Mouse (Mus musculus): ENCODE results near the gene Sv2b. TPM values are rescaled to one million over a fixed set of nuclear protein-coding genes. Genes with fewer than 3 reads are reported as not detected.
"Not testable (repeated sequence)": the region's sequence is repeated elsewhere in the genome, so short reads cannot be mapped to it uniquely, and the experiment has no call there.

Gene Sv2b
- total RNA-seq (2015; ENCODE audit: low replicate concordance) (not detected in 2 replicates), total RNA-seq (2017; ENCODE audit: low replicate concordance) (not detected in 2 replicates)

DNA sequence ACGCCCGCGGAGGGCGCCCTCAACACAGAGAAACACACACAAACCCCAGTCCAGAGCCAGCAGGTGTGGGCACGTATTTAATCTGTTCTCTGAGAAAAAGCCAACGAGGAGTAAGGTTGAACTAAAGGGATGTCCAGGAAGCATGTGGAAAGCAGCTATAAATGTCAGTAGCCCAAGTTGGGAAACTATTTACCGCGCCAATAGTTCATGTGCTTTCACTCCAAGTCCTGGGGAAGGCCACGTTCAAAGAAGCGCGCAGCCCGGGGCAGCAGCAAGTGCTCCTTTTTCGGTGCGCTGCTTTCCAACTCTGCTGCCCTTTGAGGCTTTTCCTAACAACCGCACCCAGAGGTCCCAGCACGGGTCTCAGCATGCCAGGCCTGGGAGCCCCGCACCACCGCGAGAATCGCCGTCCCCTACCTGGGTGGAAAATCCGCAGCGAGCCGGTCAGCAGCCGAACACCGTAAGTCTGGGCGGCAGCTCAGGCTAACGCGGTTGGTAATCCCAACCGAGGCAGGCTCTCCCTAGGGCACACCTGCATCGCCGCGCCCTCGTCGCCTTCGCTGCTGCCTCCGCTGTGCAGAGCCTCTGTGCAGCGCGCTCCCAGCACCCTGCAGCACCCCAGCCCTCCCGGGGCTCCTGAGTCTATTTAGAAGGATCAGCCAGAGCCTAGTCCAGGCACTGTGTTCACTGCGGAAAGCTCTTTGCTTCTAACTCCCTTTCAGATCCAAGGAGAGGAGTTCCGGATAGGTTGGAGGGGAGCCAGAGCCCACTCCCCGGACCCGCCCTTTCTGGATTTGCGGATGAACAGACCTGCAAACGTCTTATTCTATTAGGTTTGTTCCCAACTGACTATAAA lies at the start of gene Sv2b:
TSS of gene Sv2b (minus strand) at position 806 of the 856 bp plus-strand sequence.
- no peak for ATAC-seq (replicated peaks; ENCODE audit: low FRiP score, poor library complexity, severe bottlenecking)

DNA sequence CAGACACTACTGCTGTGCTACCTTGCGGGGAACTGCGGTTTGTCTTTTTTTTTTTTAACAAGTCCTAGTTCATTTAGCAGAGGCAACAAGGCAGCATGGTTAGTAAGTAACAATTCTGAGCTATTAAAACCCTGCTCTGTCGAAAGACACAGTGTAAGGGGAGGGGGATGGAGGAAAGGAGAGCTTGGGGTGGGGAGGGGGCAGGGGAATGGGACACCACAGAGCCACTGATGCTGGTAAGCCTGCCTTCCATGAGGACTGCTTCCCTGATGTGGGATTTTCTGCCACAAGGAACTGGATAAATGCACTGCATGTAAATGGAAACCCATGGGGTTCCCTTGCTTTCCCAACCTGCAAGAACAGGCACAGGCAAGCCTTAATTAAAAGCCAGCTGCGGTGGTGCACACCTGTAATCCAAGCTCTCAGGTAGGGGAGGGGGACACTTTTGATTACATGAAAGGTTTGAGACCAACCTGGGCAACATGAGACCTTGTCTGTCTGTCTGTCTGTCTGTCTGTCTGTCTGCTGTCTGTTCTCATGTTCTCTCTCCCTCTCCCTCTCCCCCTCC lies 49.3 kb upstream of the Sv2b start:
- ATAC-seq (replicated peaks; ENCODE audit: low FRiP score, poor library complexity, severe bottlenecking): no peak

DNA sequence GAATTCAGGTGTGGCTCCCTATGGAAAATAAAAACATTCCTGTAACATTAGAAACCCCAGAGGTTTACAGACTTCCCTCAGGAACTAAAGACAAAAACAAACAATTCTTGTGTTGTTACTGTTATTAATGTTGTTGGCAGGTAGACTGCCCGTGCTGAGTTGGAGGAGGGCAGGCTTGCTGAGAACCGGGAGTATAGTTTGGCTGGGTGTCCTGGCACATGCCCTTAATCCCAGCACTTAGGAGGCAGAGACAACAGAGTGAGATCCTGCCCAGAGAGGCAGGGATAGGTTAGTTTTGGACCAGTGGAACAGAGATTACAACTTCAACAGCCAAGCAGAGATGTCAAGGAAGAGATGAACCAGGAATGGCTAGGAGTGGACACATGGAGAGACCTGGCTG lies 46.5 kb upstream of the Sv2b start:
- no peak for ATAC-seq (replicated peaks; ENCODE audit: low FRiP score, poor library complexity, severe bottlenecking)

DNA sequence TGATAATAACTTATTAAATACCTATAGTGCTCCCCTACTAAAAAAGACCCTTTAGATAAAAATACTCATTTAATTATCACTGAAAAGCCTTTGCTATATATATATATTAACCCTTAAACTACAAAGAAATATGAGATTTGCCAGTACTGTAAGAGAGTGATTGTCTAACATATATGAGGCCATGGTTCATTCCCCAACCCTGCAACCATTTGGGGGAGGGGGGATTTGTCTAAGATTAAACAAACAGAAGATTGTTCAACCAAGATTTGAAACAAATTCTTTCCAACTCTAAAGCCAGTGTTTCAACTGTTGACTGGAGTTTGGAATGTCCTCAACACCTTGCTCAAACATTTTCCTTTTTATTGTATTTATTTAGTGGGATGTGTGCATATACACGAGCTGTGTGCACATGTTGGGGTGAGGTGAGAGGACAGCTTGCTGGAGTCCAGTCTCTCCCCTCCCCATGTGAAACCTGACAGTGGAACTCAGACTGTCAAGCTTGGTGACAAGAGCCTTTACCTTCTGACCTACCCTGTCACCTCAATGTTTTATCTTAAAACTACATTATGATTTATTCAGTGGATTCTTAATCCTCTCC lies 43.8 kb upstream of the Sv2b start:
- ATAC-seq (replicated peaks; ENCODE audit: low FRiP score, poor library complexity, severe bottlenecking): no peak

GRCm38 (mm10) chr7:75350172-75350571 lies 41.1 kb upstream of the Sv2b start:
- ATAC-seq (replicated peaks; ENCODE audit: low FRiP score, poor library complexity, severe bottlenecking): peak; percentile 97

GRCm38 (mm10) chr7:75332311-75332710 lies 23.2 kb upstream of the Sv2b start:
- ATAC-seq (replicated peaks; ENCODE audit: low FRiP score, poor library complexity, severe bottlenecking): no peak

DNA sequence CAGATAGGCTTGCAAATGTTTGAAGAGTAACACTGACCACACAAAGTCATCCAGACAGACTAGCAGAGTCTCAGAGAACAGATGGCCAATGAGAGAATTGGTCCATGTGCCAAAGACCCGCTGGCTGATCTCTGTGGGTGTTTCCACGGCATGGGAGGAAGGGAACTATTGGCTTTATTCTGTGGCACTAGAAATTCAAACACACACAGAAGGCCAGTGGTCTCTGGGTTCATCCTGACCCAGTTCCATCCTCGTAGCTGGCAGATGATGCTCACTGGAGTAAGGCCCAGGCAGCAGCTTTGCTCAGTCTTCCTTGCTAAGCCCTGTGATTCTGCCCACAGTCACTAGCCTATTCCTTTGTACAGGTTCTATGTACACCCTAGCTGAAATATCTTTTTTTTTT lies 20.7 kb upstream of the Sv2b start:
- no peak for ATAC-seq (replicated peaks; ENCODE audit: low FRiP score, poor library complexity, severe bottlenecking)

GRCm38 (mm10) chr7:75328721-75329362 lies 19.8 kb upstream of the Sv2b start:
- no peak for ATAC-seq (replicated peaks; ENCODE audit: low FRiP score, poor library complexity, severe bottlenecking)

- no peak for ATAC-seq (replicated peaks; ENCODE audit: low FRiP score, poor library complexity, severe bottlenecking)
Observed at GRCm38 (mm10) chr7:75325273-75325672, 16.2 kb upstream of the Sv2b start.

GRCm38 (mm10) chr7:75322742-75323141 lies 13.7 kb upstream of the Sv2b start:
- ATAC-seq (replicated peaks; ENCODE audit: low FRiP score, poor library complexity, severe bottlenecking): not testable (repeated sequence)

DNA sequence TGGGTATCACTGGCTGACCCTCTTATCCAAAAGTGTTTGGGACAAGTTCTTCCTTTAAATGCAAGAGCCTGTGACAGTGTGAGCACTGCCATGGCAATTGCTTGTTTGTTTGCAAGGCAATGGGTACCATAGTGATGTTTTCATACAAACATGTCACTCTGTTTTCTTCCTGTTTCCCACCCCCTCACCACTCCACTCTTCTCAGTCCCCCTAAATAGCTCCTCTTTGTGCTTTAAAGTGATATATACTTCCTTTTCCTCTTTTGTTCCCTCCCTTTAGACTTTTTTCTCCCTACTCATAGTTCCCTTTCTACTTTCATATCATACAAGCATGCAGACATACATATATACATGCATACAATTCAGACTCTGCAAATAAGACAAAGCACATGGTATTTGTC lies 10.9 kb upstream of the Sv2b start:
- no peak for ATAC-seq (replicated peaks; ENCODE audit: low FRiP score, poor library complexity, severe bottlenecking)

DNA sequence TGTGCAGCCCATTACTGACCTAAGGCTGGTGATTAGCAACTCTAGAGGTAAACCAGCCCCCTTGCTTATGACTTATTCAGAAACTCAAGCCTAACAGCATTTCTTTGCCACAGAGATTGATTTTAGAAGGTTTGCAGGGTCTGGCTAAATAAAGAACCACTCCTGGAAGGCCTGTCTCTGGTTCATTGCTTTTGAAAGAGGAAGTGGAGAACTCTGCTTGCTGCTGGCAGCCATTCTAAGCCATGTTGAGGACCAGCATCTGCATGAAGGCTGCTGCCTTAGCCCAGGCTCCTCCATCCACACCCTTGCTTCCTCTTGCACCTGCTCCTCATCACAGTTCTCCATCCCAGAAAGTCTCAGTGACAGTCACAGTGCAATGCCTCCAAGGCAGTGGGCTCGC lies 9.3 kb upstream of the Sv2b start:
- no peak for ATAC-seq (replicated peaks; ENCODE audit: low FRiP score, poor library complexity, severe bottlenecking)

DNA sequence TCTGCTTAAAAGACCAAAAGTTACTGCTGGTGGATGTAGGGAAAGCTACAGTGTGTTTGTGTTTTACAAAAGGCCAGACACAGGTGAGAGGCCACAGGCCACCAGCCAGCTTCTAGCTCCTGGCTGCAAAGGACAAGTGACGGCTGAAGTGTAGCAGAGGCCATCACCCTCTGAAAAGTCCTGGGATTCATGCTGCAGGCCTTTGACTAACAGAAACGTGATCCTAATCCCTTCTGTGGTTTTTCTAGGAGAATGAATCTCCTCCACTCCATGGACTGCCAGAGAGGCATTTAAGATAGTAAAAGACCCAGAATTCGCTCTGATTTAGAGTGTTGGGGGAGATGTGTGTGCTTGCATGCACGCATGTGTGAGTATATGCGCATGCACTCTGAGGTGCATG lies 5.8 kb upstream of the Sv2b start:
- ATAC-seq (replicated peaks; ENCODE audit: low FRiP score, poor library complexity, severe bottlenecking): no peak

DNA sequence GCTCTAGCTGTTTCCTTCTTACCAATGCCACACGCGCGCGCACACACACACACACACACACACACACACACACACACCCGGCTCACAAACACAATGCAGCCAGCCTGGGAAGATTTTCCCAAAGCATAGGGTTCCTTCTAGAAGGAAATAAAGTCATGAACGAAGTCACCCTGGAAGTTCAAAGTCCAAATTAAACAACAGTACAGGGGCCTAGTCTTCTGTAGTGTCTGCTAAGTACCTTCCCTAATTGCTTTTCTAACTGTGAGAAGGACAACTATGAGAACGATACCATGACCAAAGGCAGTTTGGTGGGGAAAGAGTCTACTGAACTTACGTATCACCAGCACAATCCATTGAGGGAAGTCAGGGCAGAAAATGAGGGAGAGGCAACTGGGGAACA lies 508 bp upstream of the Sv2b start:
- ATAC-seq (replicated peaks; ENCODE audit: low FRiP score, poor library complexity, severe bottlenecking): no peak

DNA sequence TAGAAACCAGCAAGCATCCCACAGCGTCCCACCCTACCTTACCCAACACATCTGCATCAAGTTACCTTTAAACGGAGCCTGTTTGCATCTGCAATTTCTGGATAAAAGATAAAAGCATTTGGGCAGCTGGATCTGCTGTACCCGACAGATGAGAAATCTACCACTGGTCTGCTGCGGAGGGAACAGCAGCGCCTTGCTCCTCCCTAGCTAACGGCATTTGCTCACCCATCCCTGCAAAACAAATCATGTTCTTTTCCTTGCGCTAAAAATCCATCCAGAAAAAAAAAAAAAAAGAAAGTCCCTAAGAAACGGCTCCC lies 964 bp downstream of the Sv2b start:
- ATAC-seq (replicated peaks; ENCODE audit: low FRiP score, poor library complexity, severe bottlenecking): no peak

DNA sequence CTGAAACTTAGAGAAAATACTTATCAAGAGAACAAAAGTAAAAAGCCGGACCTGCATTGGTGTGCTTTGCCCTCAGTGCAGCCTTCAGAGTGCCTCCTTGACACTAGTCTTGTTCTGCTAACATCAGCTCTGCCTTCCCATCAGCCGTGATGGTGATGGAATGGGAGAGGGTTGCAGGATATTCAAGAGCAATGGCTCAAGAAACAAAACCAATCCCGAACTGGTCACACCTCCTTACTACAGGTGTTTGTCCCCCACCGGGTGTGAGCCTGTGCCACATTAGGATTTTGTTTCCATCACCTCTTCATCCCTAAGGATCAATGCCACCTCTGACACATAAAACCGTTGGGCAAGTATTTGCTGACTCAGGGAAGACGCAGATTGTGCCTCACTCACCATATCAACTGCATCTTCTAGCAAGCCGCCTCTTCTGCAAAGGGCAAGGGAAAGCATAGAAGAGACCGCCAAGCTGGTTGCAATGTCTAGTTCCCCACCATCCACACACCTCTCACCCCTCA lies 1.4 kb downstream of the Sv2b start:
- ATAC-seq (replicated peaks; ENCODE audit: low FRiP score, poor library complexity, severe bottlenecking): no peak

DNA sequence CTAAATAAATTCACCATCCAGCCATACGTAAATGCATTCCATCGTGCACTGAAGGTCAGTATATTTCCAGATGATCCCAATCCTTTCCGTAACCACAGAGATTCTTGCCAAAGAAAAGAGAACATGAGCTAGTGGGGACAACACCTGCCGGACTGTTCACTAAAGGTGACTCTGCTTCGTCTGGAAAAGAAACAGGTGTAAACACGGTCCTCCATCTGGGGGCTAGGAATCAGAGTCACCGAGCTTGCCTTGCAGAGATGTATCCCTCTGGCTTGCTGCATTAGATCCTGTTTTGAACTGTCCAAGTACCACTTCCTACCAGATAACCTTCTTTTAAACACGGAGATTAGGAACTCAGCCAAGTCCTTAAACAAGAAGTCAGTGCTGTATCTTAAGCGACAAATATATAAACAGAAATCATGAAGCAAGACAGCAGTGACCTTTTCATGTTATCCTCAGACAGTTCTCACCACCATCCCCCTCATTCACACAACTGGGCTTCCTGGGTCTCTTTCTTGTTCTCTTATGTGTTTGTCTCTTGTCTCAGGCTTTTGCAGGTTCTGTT lies 3.1 kb downstream of the Sv2b start:
- ATAC-seq (replicated peaks; ENCODE audit: low FRiP score, poor library complexity, severe bottlenecking): no peak

DNA sequence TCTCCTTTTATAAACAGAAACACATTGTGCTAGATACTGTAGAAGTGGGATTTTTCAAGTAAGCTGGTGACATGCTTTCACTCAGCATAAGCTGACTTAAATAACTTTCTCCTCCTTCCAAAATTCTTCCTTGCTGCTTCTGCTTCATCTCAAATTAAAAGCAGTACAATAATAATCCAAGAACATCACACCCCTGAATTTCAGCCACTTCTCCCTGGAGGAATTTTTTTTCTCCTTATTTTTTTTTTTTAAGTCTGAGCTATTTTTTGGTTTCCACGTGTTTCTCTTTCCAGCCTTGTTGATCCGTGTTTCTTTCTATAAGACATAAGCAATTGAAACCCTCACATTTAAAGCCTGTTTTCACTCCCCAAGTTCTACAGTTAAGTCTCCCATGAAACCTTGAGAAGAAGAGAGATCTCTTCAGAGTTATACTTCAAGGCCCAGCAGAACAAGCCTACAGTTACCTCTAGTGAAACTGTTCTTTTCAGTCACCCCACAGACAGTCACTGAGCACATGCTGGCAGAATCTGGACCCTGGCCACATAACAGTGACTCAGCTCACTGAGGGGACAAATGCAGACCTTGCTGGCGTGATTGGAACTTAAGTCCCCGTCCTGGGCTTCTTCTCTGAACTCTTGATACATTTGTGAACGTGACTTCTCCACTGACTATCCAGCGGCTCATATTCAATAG lies 6.4 kb downstream of the Sv2b start:
- no peak for ATAC-seq (replicated peaks; ENCODE audit: low FRiP score, poor library complexity, severe bottlenecking)

GRCm38 (mm10) chr7:75299245-75299644 lies 9.8 kb downstream of the Sv2b start:
- ATAC-seq (replicated peaks; ENCODE audit: low FRiP score, poor library complexity, severe bottlenecking): no peak

- no peak for ATAC-seq (replicated peaks; ENCODE audit: low FRiP score, poor library complexity, severe bottlenecking)
Observed at GRCm38 (mm10) chr7:75296688-75297119, 12.4 kb downstream of the Sv2b start.

Measured in erythroblast, adult 5-6 weeks (primary cell).